Mouse (Mus musculus) lung, adult 18-20 months (tissue): ENCODE data around the gene Ptprh.

Experiments
- DNase-seq, 2 experiments: peaks; one replicate each; pipeline ENCODE4 v3.0.0; 2022; ENCODE audit warnings: mixed read lengths in 2 of 2

Ptprh gene

GRCm38 (mm10) chr7:4603873-4604272 is at the start of gene Ptprh:
Gene Ptprh (minus strand): TSS chr7:4604041.
- DNase-seq = no peak

- DNase-seq = no peak
Observed at GRCm38 (mm10) chr7:4653351-4653750, 49.5 kb upstream of the Ptprh start.

- DNase-seq = no peak
Observed at GRCm38 (mm10) chr7:4652726-4653125, 48.9 kb upstream of the Ptprh start.

GRCm38 (mm10) chr7:4651581-4651980 is 47.7 kb upstream of the Ptprh start:
- DNase-seq = no peak

- no peak for DNase-seq
Observed at GRCm38 (mm10) chr7:4647992-4648391, 44.2 kb upstream of the Ptprh start.

GRCm38 (mm10) chr7:4647291-4647690 is 43.5 kb upstream of the Ptprh start:
- DNase-seq = peak; percentile 67 to 69

- DNase-seq = no peak
Observed at GRCm38 (mm10) chr7:4646806-4647205, 43.0 kb upstream of the Ptprh start.

- no peak for DNase-seq
Observed at GRCm38 (mm10) chr7:4643225-4643624, 39.4 kb upstream of the Ptprh start.

- no peak for DNase-seq
Observed at GRCm38 (mm10) chr7:4641956-4642355, 38.1 kb upstream of the Ptprh start.

GRCm38 (mm10) chr7:4641155-4641554 is 37.3 kb upstream of the Ptprh start:
- DNase-seq = no peak

- no peak for DNase-seq
Observed at GRCm38 (mm10) chr7:4636179-4636578, 32.3 kb upstream of the Ptprh start.

- DNase-seq = no peak
Observed at GRCm38 (mm10) chr7:4631031-4631430, 27.2 kb upstream of the Ptprh start, which contains the start of gene Tmem86b. Gene Tmem86b (minus strand): TSS chr7:4631422.

- no peak for DNase-seq
Observed at GRCm38 (mm10) chr7:4630198-4630597, 26.4 kb upstream of the Ptprh start.

GRCm38 (mm10) chr7:4629586-4629985 is 25.7 kb upstream of the Ptprh start:
- no peak for DNase-seq

- DNase-seq = no peak
Observed at GRCm38 (mm10) chr7:4625928-4626327, 22.1 kb upstream of the Ptprh start.

GRCm38 (mm10) chr7:4624343-4624742 is 20.5 kb upstream of the Ptprh start:
- DNase-seq = no peak

GRCm38 (mm10) chr7:4623544-4624189 is 19.8 kb upstream of the Ptprh start:
- peak; percentile 57 to 59 for DNase-seq

GRCm38 (mm10) chr7:4619979-4620378 is 16.1 kb upstream of the Ptprh start:
- no peak for DNase-seq

- DNase-seq = no peak
Observed at GRCm38 (mm10) chr7:4613740-4614403, 10.0 kb upstream of the Ptprh start.

GRCm38 (mm10) chr7:4612956-4613355 is 9.1 kb upstream of the Ptprh start:
- DNase-seq = no peak

GRCm38 (mm10) chr7:4612386-4612785 is 8.5 kb upstream of the Ptprh start:
- DNase-seq = no peak

GRCm38 (mm10) chr7:4611921-4612341 is 8.1 kb upstream of the Ptprh start:
- DNase-seq = no peak

- DNase-seq = no peak
Observed at GRCm38 (mm10) chr7:4611511-4611910, 7.7 kb upstream of the Ptprh start.

- DNase-seq = no peak
Observed at GRCm38 (mm10) chr7:4608002-4608401, 4.2 kb upstream of the Ptprh start.

GRCm38 (mm10) chr7:4602969-4603368 is 872 bp downstream of the Ptprh start:
- DNase-seq = no peak
